Mouse (Mus musculus) R1 (cell line): ENCODE results near the gene Zdhhc20.
"Not testable (repeated sequence)": the region's sequence is repeated elsewhere in the genome, so short reads cannot be mapped to it uniquely, and the experiment has no call there.

Source experiments
- DNase-seq: peaks from one replicate; pipeline ENCODE4 v3.0.0-alpha.2; 2018; ENCODE audit warnings: low read depth, low spot score

Zdhhc20 gene

GRCm38 (mm10) chr14:57890011-57890842 lies at the start of gene Zdhhc20:
TSS of gene Zdhhc20 (minus strand) at chr14:57890276.
- DNase-seq, result peak; percentile 93

DNA sequence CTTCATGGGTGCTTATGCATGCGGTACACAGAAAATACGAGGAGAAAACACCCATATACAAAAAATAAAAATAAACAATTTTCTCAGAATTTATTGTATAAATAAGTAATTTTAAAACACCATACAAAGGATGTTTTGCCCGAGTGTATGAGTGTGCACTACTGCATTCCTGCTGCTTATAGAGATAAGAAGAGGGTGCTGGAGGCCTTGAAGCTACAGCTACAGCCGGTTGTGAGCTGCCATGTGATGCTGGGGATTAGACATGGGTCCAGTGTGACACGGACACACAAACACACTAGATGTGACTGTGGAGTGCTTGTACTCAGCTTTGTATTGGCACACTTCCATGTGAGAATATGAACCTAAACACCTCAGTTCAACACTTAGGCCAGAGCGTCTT lies 47.2 kb upstream of the Zdhhc20 start:
- no peak for DNase-seq

DNA sequence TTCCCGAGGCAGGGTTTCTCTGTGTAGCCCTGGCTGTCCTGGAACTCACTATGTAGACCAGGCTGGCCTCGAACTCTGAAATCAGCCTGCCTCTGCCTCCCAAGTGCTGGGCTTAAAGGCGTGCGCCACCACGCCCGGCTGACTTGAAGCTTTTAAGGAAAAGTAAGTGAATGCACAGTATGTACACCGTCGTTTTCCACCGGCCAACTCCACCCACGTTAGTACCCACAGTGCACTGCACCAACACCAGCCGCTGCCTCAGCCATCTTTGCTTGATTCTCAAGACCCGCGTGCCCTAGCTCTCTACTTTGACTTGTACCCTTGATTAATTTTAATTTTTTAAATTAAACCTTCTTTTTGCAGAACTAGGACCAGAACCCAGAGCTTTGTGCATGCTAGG lies 44.6 kb upstream of the Zdhhc20 start:
- DNase-seq, result peak; percentile 82

- no peak for DNase-seq
Observed at GRCm38 (mm10) chr14:57933608-57934007, 43.5 kb upstream of the Zdhhc20 start.

DNA sequence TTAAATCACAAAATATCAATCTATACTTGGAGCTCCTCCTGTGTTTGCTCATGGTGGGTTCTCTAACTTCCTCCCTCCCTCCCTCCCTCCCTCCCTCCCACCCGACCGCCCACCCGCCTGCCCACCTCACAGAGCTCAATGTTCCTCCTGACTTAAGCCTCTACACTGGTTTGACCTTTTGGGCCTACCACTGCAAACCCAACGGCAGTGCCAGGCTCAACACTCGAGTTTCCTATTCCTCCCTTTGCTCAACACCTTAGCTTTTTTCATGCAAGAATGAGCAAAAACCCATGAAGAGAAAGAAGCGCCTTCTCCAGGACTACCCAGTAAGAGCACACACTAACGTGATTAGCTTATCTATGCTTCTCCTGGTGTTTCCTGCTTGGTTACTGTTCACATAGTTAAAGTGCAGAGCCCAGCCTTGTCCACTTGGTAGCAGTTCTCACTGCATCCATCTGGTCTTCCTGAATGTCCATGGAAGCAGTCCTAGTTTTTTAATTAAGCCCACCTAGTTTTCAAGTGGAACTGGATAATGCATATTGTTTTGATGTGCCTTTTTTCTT lies 42.9 kb upstream of the Zdhhc20 start:
- no peak for DNase-seq

GRCm38 (mm10) chr14:57921428-57922131 lies 31.5 kb upstream of the Zdhhc20 start:
- DNase-seq, result peak; percentile 27

DNA sequence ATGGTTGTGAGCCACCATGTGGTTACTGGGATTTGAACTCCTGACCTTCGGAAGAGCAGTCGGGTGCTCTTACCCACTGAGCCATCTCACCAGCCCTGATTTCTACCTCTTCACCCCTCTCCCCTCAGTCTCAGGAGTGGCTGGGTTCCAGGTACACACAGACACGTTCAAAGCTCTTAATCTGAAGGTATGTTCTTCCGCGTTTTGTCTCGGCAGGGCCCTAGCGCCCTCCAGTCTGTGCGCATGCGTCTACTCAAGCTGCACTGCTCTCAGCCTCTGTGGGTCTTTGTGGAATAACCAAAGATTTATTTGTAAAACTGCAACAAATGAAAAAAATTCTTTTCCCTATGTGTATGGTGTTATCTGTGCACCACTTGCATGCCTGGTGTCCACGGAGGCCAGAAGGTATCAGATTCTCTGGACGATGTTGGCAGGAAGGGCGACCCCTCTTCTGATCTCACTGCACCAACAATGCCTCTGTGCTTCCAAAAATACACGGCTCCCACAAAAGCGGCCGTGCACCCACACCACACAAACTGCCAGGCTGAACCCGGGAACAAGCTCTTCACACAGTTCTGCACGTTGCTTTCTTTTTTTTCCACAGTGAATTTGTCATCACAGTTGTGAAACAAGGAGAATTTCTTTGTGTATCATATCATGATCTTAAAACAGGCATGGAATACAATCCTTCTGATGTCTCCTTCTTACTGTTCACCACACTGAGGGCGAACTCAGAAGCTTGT lies 30.7 kb upstream of the Zdhhc20 start:
- peak; percentile 84 for DNase-seq

DNA sequence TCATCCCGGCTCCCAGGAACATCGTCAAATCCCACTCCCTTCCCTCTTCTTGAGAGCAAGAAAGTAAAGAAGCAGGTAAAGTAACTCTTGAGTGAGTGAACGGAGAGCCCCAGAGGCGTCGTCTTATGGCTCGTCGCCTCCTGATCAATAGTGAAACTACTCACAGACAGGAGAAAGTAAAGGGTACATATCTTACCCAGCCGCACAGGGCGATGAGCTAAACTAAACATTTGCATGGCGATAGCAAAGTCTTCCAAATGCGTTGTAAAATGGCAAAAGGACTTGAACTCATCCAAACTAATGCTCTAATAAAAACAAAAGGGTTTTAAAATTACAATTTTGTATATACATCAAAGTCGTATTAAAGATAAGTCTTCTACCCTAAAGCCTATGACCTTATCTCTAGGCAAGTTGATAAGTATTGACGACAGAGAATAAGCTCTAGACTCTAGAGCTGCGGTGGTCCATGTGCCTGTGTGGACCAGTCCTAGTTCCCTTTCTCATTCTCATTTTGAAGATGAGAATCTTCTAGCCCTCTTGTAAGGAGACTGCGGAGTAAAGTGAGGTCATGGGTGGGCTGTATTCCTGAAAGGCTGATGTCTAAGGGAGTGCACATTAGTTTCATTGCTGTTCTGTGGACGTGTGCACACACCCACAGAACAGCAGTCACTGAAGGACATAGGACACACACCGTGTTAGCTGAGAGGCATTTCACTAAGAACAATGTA lies 29.2 kb upstream of the Zdhhc20 start:
- DNase-seq, result no peak

- DNase-seq, result peak; percentile 89
Observed at GRCm38 (mm10) chr14:57915341-57915740, 25.3 kb upstream of the Zdhhc20 start.

GRCm38 (mm10) chr14:57912211-57913007 lies 22.3 kb upstream of the Zdhhc20 start:
- DNase-seq, result peak; percentile 75

- peak; percentile 68 for DNase-seq
Observed at GRCm38 (mm10) chr14:57911787-57912186, 21.7 kb upstream of the Zdhhc20 start.

DNA sequence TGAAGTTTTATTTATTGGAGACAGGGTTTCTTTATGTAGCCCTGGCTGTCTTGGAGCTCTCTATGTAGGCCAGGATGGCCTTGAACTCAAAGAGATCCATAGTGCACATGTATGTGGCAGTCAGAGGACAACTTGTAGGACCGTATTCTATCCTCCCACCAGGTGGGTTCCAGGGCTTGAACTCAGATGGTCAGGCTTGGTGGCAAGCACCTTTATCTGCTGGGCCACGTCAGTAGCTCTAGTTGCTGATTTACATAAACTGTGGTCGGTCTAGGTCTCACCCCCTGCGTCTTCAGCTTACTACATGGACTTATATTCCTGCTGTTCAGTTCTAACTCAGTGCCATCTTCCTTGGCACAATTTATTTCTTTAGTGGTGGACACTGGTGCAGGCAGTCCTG lies 21.2 kb upstream of the Zdhhc20 start:
- no peak for DNase-seq

GRCm38 (mm10) chr14:57910501-57911068 lies 20.5 kb upstream of the Zdhhc20 start:
- DNase-seq, result peak; percentile 94

DNA sequence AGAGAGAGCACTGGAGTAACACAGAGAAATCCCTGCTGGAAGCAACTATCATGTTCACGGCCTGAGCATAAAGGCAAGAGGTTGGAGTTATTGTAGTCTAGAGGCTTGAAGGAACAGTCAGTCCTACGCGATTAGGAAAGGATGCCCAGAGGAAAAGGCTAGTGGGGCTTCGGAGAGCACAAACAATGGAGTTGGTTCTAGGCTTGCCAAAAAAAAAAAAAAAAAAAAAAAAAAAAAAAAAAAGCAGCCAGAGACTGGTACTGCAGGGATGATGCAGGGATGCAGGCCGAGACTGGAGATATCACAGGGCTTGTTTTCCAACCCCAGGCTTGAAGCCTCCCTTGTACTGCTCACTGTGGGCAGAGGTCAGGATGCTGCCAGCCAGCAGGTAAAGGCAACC lies 19.2 kb upstream of the Zdhhc20 start:
- DNase-seq, result no peak

- peak; percentile 92 for DNase-seq
Observed at GRCm38 (mm10) chr14:57908431-57908830, 18.4 kb upstream of the Zdhhc20 start.

- no peak for DNase-seq
Observed at GRCm38 (mm10) chr14:57901998-57902397, 11.9 kb upstream of the Zdhhc20 start.

DNA sequence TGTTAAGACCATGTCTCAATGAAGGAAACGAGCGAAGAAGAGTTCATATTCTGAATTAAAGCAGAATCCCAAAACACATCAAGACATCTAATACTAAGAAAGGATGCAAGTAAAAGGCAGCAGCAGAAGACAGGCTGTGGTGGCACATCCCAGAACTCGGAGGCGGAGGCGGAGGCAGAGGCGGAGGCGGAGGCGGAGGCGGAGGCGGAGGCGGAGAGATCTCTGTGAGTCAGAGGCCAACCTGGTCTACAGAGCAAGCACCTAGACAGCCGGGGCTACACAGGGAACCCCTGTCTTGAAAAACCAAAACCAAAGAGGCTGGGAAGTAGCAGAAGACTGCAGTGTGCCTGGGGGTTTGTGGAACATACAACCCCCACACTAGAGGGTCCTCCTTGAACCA lies 6.8 kb upstream of the Zdhhc20 start:
- DNase-seq, result peak; percentile 45

GRCm38 (mm10) chr14:57896088-57896871 lies 6.2 kb upstream of the Zdhhc20 start:
- not testable (repeated sequence) for DNase-seq

DNA sequence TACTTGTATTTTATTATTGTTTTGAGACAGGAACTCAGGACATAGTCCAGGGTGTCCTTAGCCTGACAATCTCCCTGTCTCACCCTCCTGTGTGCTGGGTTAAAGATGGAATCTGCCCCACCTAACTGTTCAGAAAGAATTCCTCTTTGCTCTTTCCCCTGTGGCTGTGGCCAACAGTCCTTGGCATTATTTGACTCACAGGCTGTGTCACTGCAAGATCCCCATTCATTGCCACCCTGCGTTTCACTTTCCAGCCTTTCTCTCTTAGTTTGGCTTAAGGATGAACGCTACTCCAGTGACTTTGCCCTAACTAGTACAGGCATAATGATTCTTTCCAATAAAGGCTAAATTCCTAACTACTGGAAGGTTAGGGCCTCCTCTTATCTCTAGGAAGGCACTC lies 4.3 kb upstream of the Zdhhc20 start:
- no peak for DNase-seq
